8 mouse cellular contexts compared by ENCODE assay signal in the genomic region with DNA sequence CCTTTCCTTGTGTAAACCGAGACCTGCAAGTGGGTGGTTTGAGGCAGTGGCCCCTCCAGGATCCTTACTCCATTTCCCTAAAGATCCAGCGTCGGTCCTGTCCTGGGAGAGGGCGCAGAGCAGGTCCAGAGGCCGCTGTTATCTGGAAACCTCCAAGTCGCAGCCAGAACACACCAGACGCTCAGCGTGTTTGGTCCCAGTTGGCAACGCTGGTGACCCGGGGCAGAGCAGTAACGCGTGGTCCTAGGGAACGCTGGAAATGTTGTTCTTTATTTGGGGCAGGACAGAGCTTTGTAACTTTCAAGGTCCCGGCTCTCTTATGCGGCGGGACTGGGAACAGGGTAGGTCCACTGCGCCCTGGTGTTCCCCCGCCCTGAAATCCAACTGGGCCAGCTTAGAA. TPM values are rescaled to one million over a fixed set of nuclear protein-coding genes. Genes with fewer than 3 reads are reported as not detected.
A peak's percentile ranks its signal among the peaks of the same experiment; 100 is the strongest.
DNase-seq lines count a peak whose midpoint lies in the region; ATAC-seq and TF ChIP-seq lines count a peak whose summit lies in the region.

No protein-coding gene starts in this region.

- peaks cover 55% of the 10 kb centered on the region for H3K4me1 ChIP-seq in heart, embryonic 10.5 days
- H3K4me1 ChIP-seq in E14TG2a.4 (replicated peaks; ENCODE audit: low read depth, low read length), result peaks cover 70% of the 10 kb centered on the region
- H3K4me1 ChIP-seq in forebrain, embryonic 11.5 days (replicated peaks; ENCODE audit: control insufficient read depth, insufficient read depth, low read length), result peaks cover 4% of the 10 kb centered on the region; the same call in 1 of the 2 replicates
- H3K4me1 ChIP-seq in limb, embryonic 15.5 days, result peaks cover 51% of the 10 kb centered on the region
- H3K4me1 ChIP-seq in stomach, embryonic 16.5 days (ENCODE audit: control insufficient read depth, insufficient read depth, low read length), result peaks cover 42% of the 10 kb centered on the region

- 0 out of 2 replicates have a peak, but pooled peaks have one; percentile 8 for ATAC-seq in forebrain, embryonic 11.5 days (replicated peaks; ENCODE audit: low FRiP score)
- no peak for ATAC-seq in limb, embryonic 15.5 days (ENCODE audit: insufficient number of reproducible peaks, low FRiP score, low TSS enrichment, low read depth)
- ATAC-seq in stomach, embryonic 16.5 days (ENCODE audit: insufficient read depth, low FRiP score), result 0 out of 2 replicates have a peak, but pooled peaks have one; percentile 0

- peak overlapping the region; percentile 84 for H3K4me3 ChIP-seq in heart, embryonic 10.5 days
- H3K4me3 ChIP-seq in E14TG2a.4 (replicated peaks; ENCODE audit: low read length), result peak overlapping the region; percentile 87
- H3K4me3 ChIP-seq in forebrain, embryonic 11.5 days (ENCODE audit: low read depth, low read length), result peak overlapping the region; percentile 78
- H3K4me3 ChIP-seq in limb, embryonic 15.5 days, result peak overlapping the region; percentile 86
- peak overlapping the region; percentile 97 for H3K4me3 ChIP-seq in stomach, embryonic 16.5 days (replicated peaks; ENCODE audit: low read length)

- intact Hi-C loops in left cerebral cortex, postnatal 36 days (cut with DNase I), result no loop called here

- peak overlapping the region; percentile 95 for H3K27ac ChIP-seq in heart, embryonic 10.5 days
- H3K27ac ChIP-seq in forebrain, embryonic 11.5 days (ENCODE audit: low read depth, low read length), result no peak overlapping the region
- peak overlapping the region; percentile 94 for H3K27ac ChIP-seq in limb, embryonic 15.5 days
- H3K27ac ChIP-seq in stomach, embryonic 16.5 days (ENCODE audit: low read length), result peak overlapping the region; percentile 96

- H3K36me3 ChIP-seq in heart, embryonic 10.5 days, result peaks cover under 1% of the 10 kb centered on the region; the same call in 1 of the 2 replicates
- peaks cover 20% of the 10 kb centered on the region for H3K36me3 ChIP-seq in E14TG2a.4 (ENCODE audit: insufficient read depth, low read length)
- no peaks in the 10 kb centered on the region for H3K36me3 ChIP-seq in forebrain, embryonic 11.5 days (ENCODE audit: control insufficient read depth, insufficient read depth, low read length)
- no peaks in the 10 kb centered on the region for H3K36me3 ChIP-seq in limb, embryonic 15.5 days
- H3K36me3 ChIP-seq in stomach, embryonic 16.5 days (ENCODE audit: control insufficient read depth, insufficient read depth, low read length), result no peaks in the 10 kb centered on the region; the same call in 1 of the 2 replicates

- H3K9ac ChIP-seq in forebrain, embryonic 11.5 days (ENCODE audit: low read length), result peak overlapping the region; percentile 81
- peak overlapping the region; percentile 72 for H3K9ac ChIP-seq in limb, embryonic 15.5 days
- H3K9ac ChIP-seq in stomach, embryonic 16.5 days (ENCODE audit: low read length), result peak overlapping the region; percentile 93

- H3K27me3 ChIP-seq in heart, embryonic 10.5 days (ENCODE audit: insufficient read depth, poor library complexity, severe bottlenecking), result peaks cover 54% of the 10 kb centered on the region
- peaks cover 29% of the 10 kb centered on the region for H3K27me3 ChIP-seq in E14TG2a.4 (ENCODE audit: insufficient read depth, low read length)
- H3K27me3 ChIP-seq in forebrain, embryonic 11.5 days (ENCODE audit: control insufficient read depth, insufficient read depth, low read length), result peaks cover 35% of the 10 kb centered on the region
- H3K27me3 ChIP-seq in limb, embryonic 15.5 days, result peaks cover 9% of the 10 kb centered on the region
- H3K27me3 ChIP-seq in stomach, embryonic 16.5 days (ENCODE audit: control insufficient read depth, insufficient read depth, low read length), result no peaks in the 10 kb centered on the region

- 1% methylated on average over 18 of the region's 18 CpGs for WGBS in heart, embryonic 10.5 days
- WGBS in forebrain, embryonic 11.5 days, result 4% methylated on average over 18 of the region's 18 CpGs
- 4% methylated on average over 18 of the region's 18 CpGs for whole genome bisulfite sequencing in limb, embryonic 15.5 days
- WGBS in stomach, embryonic 16.5 days, result 4% methylated on average over 18 of the region's 18 CpGs

- H3K9me3 ChIP-seq in heart, embryonic 10.5 days, result no peaks in the 10 kb centered on the region
- no peaks in the 10 kb centered on the region for H3K9me3 ChIP-seq in E14TG2a.4 (ENCODE audit: low read length)
- H3K9me3 ChIP-seq in forebrain, embryonic 11.5 days (ENCODE audit: control insufficient read depth, low read length), result no peaks in the 10 kb centered on the region
- no peaks in the 10 kb centered on the region for H3K9me3 ChIP-seq in limb, embryonic 15.5 days
- no peaks in the 10 kb centered on the region for H3K9me3 ChIP-seq in stomach, embryonic 16.5 days (replicated peaks; ENCODE audit: control insufficient read depth, low read length)

- TF ChIP-seq CTCF in E14TG2a.4 (conservative IDR thresholded peaks at IDR 0.05; ENCODE audit: low read length), result no peak

- peak overlapping the region; percentile 94 for H3K4me2 ChIP-seq in forebrain, embryonic 11.5 days (ENCODE audit: low read depth, low read length, severe bottlenecking)
- H3K4me2 ChIP-seq in limb, embryonic 15.5 days, result peak overlapping the region; percentile 83
- peak overlapping the region; percentile 79 for H3K4me2 ChIP-seq in stomach, embryonic 16.5 days (ENCODE audit: low read depth, low read length)

- no peak for DNase-seq in heart, embryonic 10.5 days (ENCODE audit: low spot score)
- DNase-seq in heart, adult 8-10 months (ENCODE audit: low spot score), result no peak
- peak; percentile 64 for DNase-seq in forebrain, embryonic 11.5 days (ENCODE audit: low spot score)
- no peak for DNase-seq in left cerebral cortex, postnatal 36 days (ENCODE audit: low spot score in 2 of 2)
- no peak for DNase-seq in Muller cell, postnatal 12 days (ENCODE audit: inconsistent ontology term)

RNA-seq across cellular contexts. Expression of a gene that starts 0.4 kb away (rescaled TPM):
- 6.6 and 9.0 TPM in 2 replicates for polyA plus RNA-seq in heart, embryonic 10.5 days (2016; fragmentation: Nextera tagmentation; extraction: Ambion mirVana)
- 10 to 100 TPM; 12.3 to 15.1 (median 13.9) TPM for total RNA-seq in heart, adult 8-10 months (2022)
- polyA plus RNA-seq in forebrain, embryonic 11.5 days (2014; fragmentation: Nextera tagmentation; extraction: Ambion mirVana), result 2.7 and 3.0 TPM in 2 replicates
- polyA plus RNA-seq in limb, embryonic 15.5 days (2015; fragmentation: Nextera tagmentation; extraction: Ambion mirVana), result 26.9 and 28.2 TPM in 2 replicates
- polyA plus RNA-seq in stomach, embryonic 16.5 days (2015; fragmentation: Nextera tagmentation; extraction: Ambion mirVana), result 29.2 and 35.3 TPM in 2 replicates
- total RNA-seq in left cerebral cortex, postnatal 36 days (2021), result 10 to 100 TPM; 13.8 to 20.6 TPM

RNA-seq across cellular contexts. Expression of a gene that starts 6.9 kb away (rescaled TPM):
- polyA plus RNA-seq in heart, embryonic 10.5 days (2016; fragmentation: Nextera tagmentation; extraction: Ambion mirVana), result 0.89 and 1.1 TPM in 2 replicates
- total RNA-seq in heart, adult 8-10 months (2022), result 1 to 10 TPM in 1 of 4 experiments, under 1 TPM in 3; 0.43 to 1.2 (median 0.65) TPM
- 0.45 and 0.51 TPM in 2 replicates for polyA plus RNA-seq in forebrain, embryonic 11.5 days (2014; fragmentation: Nextera tagmentation; extraction: Ambion mirVana)
- polyA plus RNA-seq in limb, embryonic 15.5 days (2015; fragmentation: Nextera tagmentation; extraction: Ambion mirVana), result 3.8 and 4.0 TPM in 2 replicates
- polyA plus RNA-seq in stomach, embryonic 16.5 days (2015; fragmentation: Nextera tagmentation; extraction: Ambion mirVana), result 4.0 and 4.2 TPM in 2 replicates
- total RNA-seq in left cerebral cortex, postnatal 36 days (2021), result under 1 TPM in 1 of 2 experiments, not detected in 1; 0.20 TPM

RNA-seq across cellular contexts. Expression of a gene that starts 37.6 kb away (rescaled TPM):
- polyA plus RNA-seq in heart, embryonic 10.5 days (2016; fragmentation: Nextera tagmentation; extraction: Ambion mirVana), result 89.4 and 114 TPM in 2 replicates
- total RNA-seq in heart, adult 8-10 months (2022), result 10 to 100 TPM; 11.6 to 13.5 (median 13.3) TPM
- 111 and 121 TPM in 2 replicates for polyA plus RNA-seq in forebrain, embryonic 11.5 days (2014; fragmentation: Nextera tagmentation; extraction: Ambion mirVana)
- polyA plus RNA-seq in limb, embryonic 15.5 days (2015; fragmentation: Nextera tagmentation; extraction: Ambion mirVana), result 93.9 and 102 TPM in 2 replicates
- 99.6 and 105 TPM in 2 replicates for polyA plus RNA-seq in stomach, embryonic 16.5 days (2015; fragmentation: Nextera tagmentation; extraction: Ambion mirVana)
- total RNA-seq in left cerebral cortex, postnatal 36 days (2021), result 10 to 100 TPM; 26.0 to 27.3 TPM

RNA-seq across cellular contexts. Expression of a gene that starts 48.8 kb away (rescaled TPM):
- polyA plus RNA-seq in heart, embryonic 10.5 days (2016; fragmentation: Nextera tagmentation; extraction: Ambion mirVana), result 0.23 TPM in 2 replicates
- not detected for total RNA-seq in heart, adult 8-10 months (2022)
- not detected in 2 replicates for polyA plus RNA-seq in forebrain, embryonic 11.5 days (2014; fragmentation: Nextera tagmentation; extraction: Ambion mirVana)
- polyA plus RNA-seq in limb, embryonic 15.5 days (2015; fragmentation: Nextera tagmentation; extraction: Ambion mirVana), result 0.28 TPM in 1 of 2 replicates, not detected in the other
- polyA plus RNA-seq in stomach, embryonic 16.5 days (2015; fragmentation: Nextera tagmentation; extraction: Ambion mirVana), result 0.35 TPM in 1 of 2 replicates, not detected in the other
- under 1 TPM; 0.69 to 0.77 TPM for total RNA-seq in left cerebral cortex, postnatal 36 days (2021)
